Mouse (Mus musculus): ENCODE data around the gene Fasn. TPM values are rescaled to one million over a fixed set of nuclear protein-coding genes. Genes with fewer than 3 reads are reported as not detected.
"Not testable (repeated sequence)": the region's sequence is repeated elsewhere in the genome, so short reads cannot be mapped to it uniquely, and the experiment has no call there.

The Fasn gene
- polyA plus RNA-seq, 1 experiment from 2014 or later, result 124 TPM

GRCm38 (mm10) chr11:120795756-120796613 lies 28.4 kb downstream of the Fasn start, which contains the start of gene Dus1l:
Gene Dus1l, minus strand, starts transcription at chr11:120796403.
- H3K9ac ChIP-seq (replicated peaks; ENCODE audit: low read length), result peak within 1 kb of the TSS; percentile 89
- 2% methylated on average over 59 of the region's 59 CpGs for WGBS
- H3K4me3 ChIP-seq (replicated peaks; ENCODE audit: low read depth, low read length), result peak within 1 kb of the TSS; percentile 92

GRCm38 (mm10) chr11:120792652-120793051 lies 31.7 kb downstream of the Fasn start:
- peaks cover 61% of the 10 kb centered on the region for H3K36me3 ChIP-seq (ENCODE audit: control insufficient read depth, insufficient read depth, low read length)
- no peak for ATAC-seq (ENCODE audit: low FRiP score, low TSS enrichment)
- H3K27me3 ChIP-seq (ENCODE audit: control insufficient read depth, insufficient read depth, low read length), result no peaks in the 10 kb centered on the region
- no peak overlapping the region for H3K4me3 ChIP-seq (replicated peaks; ENCODE audit: low read depth, low read length)
- no peak overlapping the region for H3K4me2 ChIP-seq (ENCODE audit: low read length)
- H3K27ac ChIP-seq (replicated peaks; ENCODE audit: low read depth, low read length), result no peak overlapping the region
- H3K9ac ChIP-seq (replicated peaks; ENCODE audit: low read length), result no peak overlapping the region
- H3K9me3 ChIP-seq (ENCODE audit: control insufficient read depth, low read length), result no peaks in the 10 kb centered on the region
- WGBS, result 96% methylated on average over 9 of the region's 9 CpGs
- peaks cover 12% of the 10 kb centered on the region for H3K4me1 ChIP-seq (ENCODE audit: control insufficient read depth, insufficient read depth, low read length)
- DNase-seq, result no peak

More at GRCm38 (mm10) chr11:120795756-120796613, 28.4 kb downstream of the Fasn start, which contains the start of gene Dus1l:
- Histone ChIP-seq H3K36me3 (ENCODE audit: control insufficient read depth, insufficient read depth, low read length) (peaks cover 29% of the 10 kb centered on the region), H3K27me3 (ENCODE audit: control insufficient read depth, insufficient read depth, low read length) (no peaks in the 10 kb centered on the region), H3K27ac (replicated peaks; ENCODE audit: low read depth, low read length) (peak within 1 kb of the TSS; percentile 86), H3K9me3 (ENCODE audit: control insufficient read depth, low read length) (no peaks in the 10 kb centered on the region), H3K4me2 (ENCODE audit: low read length) (peak within 1 kb of the TSS; percentile 91), H3K4me1 (ENCODE audit: control insufficient read depth, insufficient read depth, low read length) (peaks cover 12% of the 10 kb centered on the region)
- peak; percentile 88 for ATAC-seq (ENCODE audit: low FRiP score, low TSS enrichment)
- DNase-seq, result peak; percentile 98

- no peak overlapping the region for H3K9ac ChIP-seq (replicated peaks; ENCODE audit: low read length)
- no peaks in the 10 kb centered on the region for H3K27me3 ChIP-seq (ENCODE audit: control insufficient read depth, insufficient read depth, low read length)
- no peak overlapping the region for H3K27ac ChIP-seq (replicated peaks; ENCODE audit: low read depth, low read length)
- 83% methylated on average over 3 of the region's 3 CpGs for WGBS
- peaks cover 7% of the 10 kb centered on the region for H3K4me1 ChIP-seq (ENCODE audit: control insufficient read depth, insufficient read depth, low read length)
- no peaks in the 10 kb centered on the region for H3K9me3 ChIP-seq (ENCODE audit: control insufficient read depth, low read length)
- peaks cover 80% of the 10 kb centered on the region for H3K36me3 ChIP-seq (ENCODE audit: control insufficient read depth, insufficient read depth, low read length)
- H3K4me3 ChIP-seq (replicated peaks; ENCODE audit: low read depth, low read length), result no peak overlapping the region
- DNase-seq (no peak), ATAC-seq (ENCODE audit: low FRiP score, low TSS enrichment) (no peak)
- no peak overlapping the region for H3K4me2 ChIP-seq (ENCODE audit: low read length)
Measured at GRCm38 (mm10) chr11:120789810-120790209, 34.5 kb downstream of the Fasn start.

GRCm38 (mm10) chr11:120789355-120789754 lies 35.0 kb downstream of the Fasn start:
- Histone ChIP-seq H3K4me3 (replicated peaks; ENCODE audit: low read depth, low read length) (no peak overlapping the region), H3K36me3 (ENCODE audit: control insufficient read depth, insufficient read depth, low read length) (peaks cover 80% of the 10 kb centered on the region), H3K4me1 (ENCODE audit: control insufficient read depth, insufficient read depth, low read length) (peaks cover 7% of the 10 kb centered on the region), H3K9me3 (ENCODE audit: control insufficient read depth, low read length) (no peaks in the 10 kb centered on the region), H3K27ac (replicated peaks; ENCODE audit: low read depth, low read length) (no peak overlapping the region), H3K9ac (replicated peaks; ENCODE audit: low read length) (no peak overlapping the region), H3K4me2 (ENCODE audit: low read length) (no peak overlapping the region), H3K27me3 (ENCODE audit: control insufficient read depth, insufficient read depth, low read length) (no peaks in the 10 kb centered on the region)
- no peak for ATAC-seq (ENCODE audit: low FRiP score, low TSS enrichment)
- WGBS, result 89% methylated on average over 4 of the region's 4 CpGs
- DNase-seq, result no peak

GRCm38 (mm10) chr11:120788460-120788859 lies 35.9 kb downstream of the Fasn start:
- peaks cover 73% of the 10 kb centered on the region for H3K36me3 ChIP-seq (ENCODE audit: control insufficient read depth, insufficient read depth, low read length)
- 91% methylated on average over 9 of the region's 10 CpGs for WGBS
- not testable (repeated sequence) for H3K9ac ChIP-seq (replicated peaks; ENCODE audit: low read length); H3K4me1 ChIP-seq (ENCODE audit: control insufficient read depth, insufficient read depth, low read length); H3K27me3 ChIP-seq (ENCODE audit: control insufficient read depth, insufficient read depth, low read length); H3K4me2 ChIP-seq (ENCODE audit: low read length); ATAC-seq (ENCODE audit: low FRiP score, low TSS enrichment); DNase-seq; H3K4me3 ChIP-seq (replicated peaks; ENCODE audit: low read depth, low read length); H3K27ac ChIP-seq (replicated peaks; ENCODE audit: low read depth, low read length); H3K9me3 ChIP-seq (ENCODE audit: control insufficient read depth, low read length)

GRCm38 (mm10) chr11:120785145-120785544 lies 39.2 kb downstream of the Fasn start:
- H3K4me2 ChIP-seq (ENCODE audit: low read length), result peak overlapping the region; percentile 90
- WGBS, result 35% methylated on average over 9 of the region's 9 CpGs
- no peaks in the 10 kb centered on the region for H3K9me3 ChIP-seq (ENCODE audit: control insufficient read depth, low read length)
- H3K4me1 ChIP-seq (ENCODE audit: control insufficient read depth, insufficient read depth, low read length), result peaks cover 15% of the 10 kb centered on the region
- ATAC-seq (ENCODE audit: low FRiP score, low TSS enrichment) (no peak), DNase-seq (no peak)
- H3K9ac ChIP-seq (replicated peaks; ENCODE audit: low read length), result peak overlapping the region; percentile 97
- H3K27me3 ChIP-seq (ENCODE audit: control insufficient read depth, insufficient read depth, low read length), result no peaks in the 10 kb centered on the region
- H3K4me3 ChIP-seq (replicated peaks; ENCODE audit: low read depth, low read length), result peak overlapping the region; percentile 91
- peaks cover 66% of the 10 kb centered on the region for H3K36me3 ChIP-seq (ENCODE audit: control insufficient read depth, insufficient read depth, low read length)
- H3K27ac ChIP-seq (replicated peaks; ENCODE audit: low read depth, low read length), result no peak overlapping the region

- Histone ChIP-seq H3K27ac (replicated peaks; ENCODE audit: low read depth, low read length) (peak within 1 kb of the TSS; percentile 83), H3K4me2 (ENCODE audit: low read length) (peak within 1 kb of the TSS; percentile 90), H3K27me3 (ENCODE audit: control insufficient read depth, insufficient read depth, low read length) (no peaks in the 10 kb centered on the region), H3K36me3 (ENCODE audit: control insufficient read depth, insufficient read depth, low read length) (peaks cover 65% of the 10 kb centered on the region), H3K9me3 (ENCODE audit: control insufficient read depth, low read length) (no peaks in the 10 kb centered on the region), H3K4me3 (replicated peaks; ENCODE audit: low read depth, low read length) (peak within 1 kb of the TSS; percentile 91), H3K4me1 (ENCODE audit: control insufficient read depth, insufficient read depth, low read length) (peaks cover 15% of the 10 kb centered on the region), H3K9ac (replicated peaks; ENCODE audit: low read length) (peak within 1 kb of the TSS; percentile 97)
- under 1% methylated on average over 105 of the region's 107 CpGs for WGBS
- ATAC-seq (ENCODE audit: low FRiP score, low TSS enrichment) (peak; percentile 86), DNase-seq (peak; percentile 93)
Measured at GRCm38 (mm10) chr11:120784064-120784791, 40.1 kb downstream of the Fasn start, which contains the start of the genes Rfng and Gps1. Gene Rfng, minus strand, starts transcription at chr11:120784207. Gene Gps1, plus strand, starts transcription at chr11:120784272.

GRCm38 (mm10) chr11:120783426-120784063 lies 40.8 kb downstream of the Fasn start:
- H3K9ac ChIP-seq (replicated peaks; ENCODE audit: low read length), result peak overlapping the region; percentile 97
- H3K9me3 ChIP-seq (ENCODE audit: control insufficient read depth, low read length), result no peaks in the 10 kb centered on the region
- ATAC-seq (ENCODE audit: low FRiP score, low TSS enrichment), result peak; percentile 21
- 2% methylated on average over 40 of the region's 42 CpGs for WGBS
- H3K4me2 ChIP-seq (ENCODE audit: low read length), result peak overlapping the region; percentile 90
- peak overlapping the region; percentile 83 for H3K27ac ChIP-seq (replicated peaks; ENCODE audit: low read depth, low read length)
- peaks cover 60% of the 10 kb centered on the region for H3K36me3 ChIP-seq (ENCODE audit: control insufficient read depth, insufficient read depth, low read length)
- DNase-seq, result no peak
- H3K4me1 ChIP-seq (ENCODE audit: control insufficient read depth, insufficient read depth, low read length), result peaks cover 15% of the 10 kb centered on the region
- no peaks in the 10 kb centered on the region for H3K27me3 ChIP-seq (ENCODE audit: control insufficient read depth, insufficient read depth, low read length)
- H3K4me3 ChIP-seq (replicated peaks; ENCODE audit: low read depth, low read length), result peak overlapping the region; percentile 91
